Mouse (Mus musculus) brain, embryonic 14.5 days (tissue): Measurements from ENCODE around the gene Zfp385a.
A peak's percentile ranks its signal among the peaks of the same experiment; 100 is the strongest.

ENCODE experiments used
- CTCF ChIP-seq: fragments of 200-500 bp; IDR thresholded peaks from 2 replicates; pipeline ENCODE4 v1.5.1; 2012; ENCODE audit warnings: inconsistent platforms, mild to moderate bottlenecking, moderate library complexity, borderline replicate concordance; ENCODE audit not compliant: insufficient read depth, insufficient read length; ENCODE audit errors: extremely low read depth
- POLR2A ChIP-seq: fragments of 200-500 bp; IDR thresholded peaks from 2 replicates; pipeline ENCODE4 v1.6.1; 2012; ENCODE audit warnings: mild to moderate bottlenecking, inconsistent platforms, borderline replicate concordance; ENCODE audit not compliant: poor library complexity, insufficient read depth, insufficient read length, severe bottlenecking; ENCODE audit errors: extremely low read depth

- TF ChIP-seq CTCF (peak; percentile 69), POLR2A (no peak)
These were observed 55.8 kb downstream of the Zfp385a start for GRCm38 (mm10) chr15:103284066-103284465.
